Mouse (Mus musculus): Measurements from ENCODE around the gene Fbxo7. TPM values are rescaled to one million over a fixed set of nuclear protein-coding genes. Genes with fewer than 3 reads are reported as not detected.
"Not testable (repeated sequence)": the region's sequence is repeated elsewhere in the genome, so short reads cannot be mapped to it uniquely, and the experiment has no call there.

The Fbxo7 gene
- polyA plus RNA-seq, 1 experiment from 2014 or later, result 16.6 TPM

GRCm38 (mm10) chr10:86026354-86026753, 4.6 kb downstream of the Fbxo7 start:
- H3K4me1 ChIP-seq (ENCODE audit: control insufficient read depth, insufficient read depth, low read length), result peaks cover 2% of the 10 kb centered on the region; the same call in 1 of the 2 replicates
- no peak overlapping the region for H3K4me2 ChIP-seq
- H3K4me3 ChIP-seq (ENCODE audit: low read depth, low read length), result no peak overlapping the region
- DNase-seq (ENCODE audit: low spot score, missing footprints) (peak; percentile 10), ATAC-seq (ENCODE audit: low FRiP score) (no peak)
- no peaks in the 10 kb centered on the region for H3K9me3 ChIP-seq (ENCODE audit: control insufficient read depth, low read length)
- H3K27ac ChIP-seq (ENCODE audit: low read depth, low read length), result no peak overlapping the region
- H3K27me3 ChIP-seq (ENCODE audit: control insufficient read depth, insufficient read depth, low read length), result no peaks in the 10 kb centered on the region
- WGBS, result 93% methylated on average over 3 of the region's 3 CpGs
- no peaks in the 10 kb centered on the region for H3K36me3 ChIP-seq (ENCODE audit: control insufficient read depth, insufficient read depth, low read length)
- no peak overlapping the region for H3K9ac ChIP-seq (ENCODE audit: low read length)

- H3K27me3 ChIP-seq (ENCODE audit: control insufficient read depth, insufficient read depth, low read length); H3K27ac ChIP-seq (ENCODE audit: low read depth, low read length); H3K9ac ChIP-seq (ENCODE audit: low read length); DNase-seq (ENCODE audit: low spot score, missing footprints); H3K9me3 ChIP-seq (ENCODE audit: control insufficient read depth, low read length); H3K36me3 ChIP-seq (ENCODE audit: control insufficient read depth, insufficient read depth, low read length); H3K4me3 ChIP-seq (ENCODE audit: low read depth, low read length); ATAC-seq (ENCODE audit: low FRiP score); H3K4me1 ChIP-seq (ENCODE audit: control insufficient read depth, insufficient read depth, low read length); H3K4me2 ChIP-seq: not testable (repeated sequence)
- WGBS, result 62% methylated on average over 1 of the region's 1 CpGs
Observed at GRCm38 (mm10) chr10:86026807-86027206, 5.0 kb downstream of the Fbxo7 start.

GRCm38 (mm10) chr10:86030743-86031142, 9.0 kb downstream of the Fbxo7 start:
- H3K27ac ChIP-seq (ENCODE audit: low read depth, low read length), result no peak overlapping the region
- H3K27me3 ChIP-seq (ENCODE audit: control insufficient read depth, insufficient read depth, low read length), result no peaks in the 10 kb centered on the region
- no peak for DNase-seq (ENCODE audit: low spot score, missing footprints)
- H3K4me3 ChIP-seq (ENCODE audit: low read depth, low read length), result no peak overlapping the region
- no peaks in the 10 kb centered on the region for H3K36me3 ChIP-seq (ENCODE audit: control insufficient read depth, insufficient read depth, low read length)
- no peak overlapping the region for H3K4me2 ChIP-seq
- ATAC-seq (ENCODE audit: low FRiP score), result no peak
- no peak overlapping the region for H3K9ac ChIP-seq (ENCODE audit: low read length)
- no peaks in the 10 kb centered on the region for H3K4me1 ChIP-seq (ENCODE audit: control insufficient read depth, insufficient read depth, low read length)
- no peaks in the 10 kb centered on the region for H3K9me3 ChIP-seq (ENCODE audit: control insufficient read depth, low read length)
- 94% methylated on average over 7 of the region's 7 CpGs for WGBS

GRCm38 (mm10) chr10:86032517-86032916, 10.7 kb downstream of the Fbxo7 start:
- no peak overlapping the region for H3K27ac ChIP-seq (ENCODE audit: low read depth, low read length)

GRCm38 (mm10) chr10:86034007-86034728, 12.4 kb downstream of the Fbxo7 start:
- Histone ChIP-seq H3K9ac (ENCODE audit: low read length) (no peak overlapping the region), H3K4me1 (ENCODE audit: control insufficient read depth, insufficient read depth, low read length) (no peaks in the 10 kb centered on the region), H3K4me3 (ENCODE audit: low read depth, low read length) (no peak overlapping the region), H3K27ac (ENCODE audit: low read depth, low read length) (no peak overlapping the region), H3K36me3 (ENCODE audit: control insufficient read depth, insufficient read depth, low read length) (no peaks in the 10 kb centered on the region), H3K4me2 (no peak overlapping the region), H3K27me3 (ENCODE audit: control insufficient read depth, insufficient read depth, low read length) (no peaks in the 10 kb centered on the region), H3K9me3 (ENCODE audit: control insufficient read depth, low read length) (no peaks in the 10 kb centered on the region)
- ATAC-seq (ENCODE audit: low FRiP score), result no peak
- DNase-seq (ENCODE audit: low spot score, missing footprints), result peak; percentile 62
- 96% methylated on average over 2 of the region's 2 CpGs for WGBS

More at GRCm38 (mm10) chr10:86032517-86032916, 10.7 kb downstream of the Fbxo7 start:
- H3K27me3 ChIP-seq (ENCODE audit: control insufficient read depth, insufficient read depth, low read length), result no peaks in the 10 kb centered on the region
- 83% methylated on average over 3 of the region's 3 CpGs for WGBS
- no peak overlapping the region for H3K9ac ChIP-seq (ENCODE audit: low read length)
- H3K9me3 ChIP-seq (ENCODE audit: control insufficient read depth, low read length), result no peaks in the 10 kb centered on the region
- no peak for ATAC-seq (ENCODE audit: low FRiP score)
- no peaks in the 10 kb centered on the region for H3K4me1 ChIP-seq (ENCODE audit: control insufficient read depth, insufficient read depth, low read length)
- H3K4me3 ChIP-seq (ENCODE audit: low read depth, low read length), result no peak overlapping the region
- no peaks in the 10 kb centered on the region for H3K36me3 ChIP-seq (ENCODE audit: control insufficient read depth, insufficient read depth, low read length)
- no peak for DNase-seq (ENCODE audit: low spot score, missing footprints)
- no peak overlapping the region for H3K4me2 ChIP-seq

- ATAC-seq (ENCODE audit: low FRiP score), result no peak
Observed at GRCm38 (mm10) chr10:86043651-86044050, 21.9 kb downstream of the Fbxo7 start.

GRCm38 (mm10) chr10:86044066-86044465, 22.3 kb downstream of the Fbxo7 start:
- no peak for ATAC-seq (ENCODE audit: low FRiP score)
- Histone ChIP-seq H3K4me2 (no peak overlapping the region), H3K36me3 (ENCODE audit: control insufficient read depth, insufficient read depth, low read length) (no peaks in the 10 kb centered on the region), H3K4me1 (ENCODE audit: control insufficient read depth, insufficient read depth, low read length) (no peaks in the 10 kb centered on the region), H3K27me3 (ENCODE audit: control insufficient read depth, insufficient read depth, low read length) (no peaks in the 10 kb centered on the region), H3K27ac (ENCODE audit: low read depth, low read length) (no peak overlapping the region), H3K9me3 (ENCODE audit: control insufficient read depth, low read length) (no peaks in the 10 kb centered on the region), H3K9ac (ENCODE audit: low read length) (no peak overlapping the region), H3K4me3 (ENCODE audit: low read depth, low read length) (no peak overlapping the region)
- 83% methylated on average over 8 of the region's 8 CpGs for WGBS
- no peak for DNase-seq (ENCODE audit: low spot score, missing footprints)

More at GRCm38 (mm10) chr10:86043651-86044050, 21.9 kb downstream of the Fbxo7 start:
- DNase-seq (ENCODE audit: low spot score, missing footprints), result no peak
- no peak overlapping the region for H3K4me2 ChIP-seq
- WGBS, result 85% methylated on average over 4 of the region's 4 CpGs
- H3K4me3 ChIP-seq (ENCODE audit: low read depth, low read length), result no peak overlapping the region
- no peaks in the 10 kb centered on the region for H3K27me3 ChIP-seq (ENCODE audit: control insufficient read depth, insufficient read depth, low read length)
- no peaks in the 10 kb centered on the region for H3K36me3 ChIP-seq (ENCODE audit: control insufficient read depth, insufficient read depth, low read length)
- no peaks in the 10 kb centered on the region for H3K4me1 ChIP-seq (ENCODE audit: control insufficient read depth, insufficient read depth, low read length)
- H3K9ac ChIP-seq (ENCODE audit: low read length), result no peak overlapping the region
- no peak overlapping the region for H3K27ac ChIP-seq (ENCODE audit: low read depth, low read length)
- H3K9me3 ChIP-seq (ENCODE audit: control insufficient read depth, low read length), result no peaks in the 10 kb centered on the region

- DNase-seq (ENCODE audit: low spot score, missing footprints), result no peak
- Histone ChIP-seq H3K4me3 (ENCODE audit: low read depth, low read length) (no peak overlapping the region), H3K4me2 (no peak overlapping the region), H3K9ac (ENCODE audit: low read length) (no peak overlapping the region), H3K36me3 (ENCODE audit: control insufficient read depth, insufficient read depth, low read length) (no peaks in the 10 kb centered on the region), H3K27ac (ENCODE audit: low read depth, low read length) (no peak overlapping the region), H3K27me3 (ENCODE audit: control insufficient read depth, insufficient read depth, low read length) (no peaks in the 10 kb centered on the region), H3K9me3 (ENCODE audit: control insufficient read depth, low read length) (no peaks in the 10 kb centered on the region), H3K4me1 (ENCODE audit: control insufficient read depth, insufficient read depth, low read length) (no peaks in the 10 kb centered on the region)
- no peak for ATAC-seq (ENCODE audit: low FRiP score)
- 100% methylated on average over 1 of the region's 1 CpGs for WGBS
Observed at GRCm38 (mm10) chr10:86046371-86046770, 24.6 kb downstream of the Fbxo7 start.

- no peak overlapping the region for H3K9ac ChIP-seq (ENCODE audit: low read length)
- 87% methylated on average over 9 of the region's 9 CpGs for WGBS
- no peak overlapping the region for H3K4me3 ChIP-seq (ENCODE audit: low read depth, low read length)
- ATAC-seq (ENCODE audit: low FRiP score) (no peak), DNase-seq (ENCODE audit: low spot score, missing footprints) (no peak)
- no peaks in the 10 kb centered on the region for H3K9me3 ChIP-seq (ENCODE audit: control insufficient read depth, low read length)
- no peak overlapping the region for H3K4me2 ChIP-seq
- no peaks in the 10 kb centered on the region for H3K36me3 ChIP-seq (ENCODE audit: control insufficient read depth, insufficient read depth, low read length)
- H3K4me1 ChIP-seq (ENCODE audit: control insufficient read depth, insufficient read depth, low read length), result no peaks in the 10 kb centered on the region
- H3K27me3 ChIP-seq (ENCODE audit: control insufficient read depth, insufficient read depth, low read length), result no peaks in the 10 kb centered on the region
- H3K27ac ChIP-seq (ENCODE audit: low read depth, low read length), result no peak overlapping the region
Observed at GRCm38 (mm10) chr10:86047786-86048185, 26.0 kb downstream of the Fbxo7 start.

Measured in midbrain, embryonic 11.5 days (tissue).